ENCODE assay signal across 22 mouse cellular contexts in genomic region chr14:15142839-15143238, GRCm38 (mm10).
DNase-seq lines count a peak whose midpoint lies in the region; ATAC-seq lines count a peak whose summit lies in the region.
"Had no signal": no experiment of that assay in that cellular context is flagged by ENCODE, and none has a peak within 500 bp of the region (broad histone marks: within the 10 kb centered on the region; RNA-seq: fewer than 3 reads in every experiment).

No protein-coding gene starts in this region.

- 0 out of 2 replicates have a peak overlapping the region, but pooled peaks have one; percentile 26 for H3K27ac ChIP-seq in kidney, embryonic 16.5 days (ENCODE audit: low read length)
- no peak overlapping the region for H3K27ac ChIP-seq in forebrain, embryonic 10.5 days
- H3K27ac ChIP-seq: embryonic facial prominence, embryonic 15.5 days; hindbrain, embryonic 12.5 days; limb, embryonic 13.5 days; liver, embryonic 12.5 days; stomach, embryonic 15.5 days had no signal

- no peak for DNase-seq in c-Kit-positive CD71-positive TER-119-positive erythroid progenitor cells, embryonic 14.5 days (ENCODE audit: low spot score)
- DNase-seq in forebrain, embryonic 10.5 days (ENCODE audit: extremely low spot score, low spot score), result no peak
- DNase-seq in thymus, postnatal 25 days, result no peak
- DNase-seq: adrenal gland, postnatal 14 days; cerebellum, adult 8-10 months; forebrain, postnatal 0 days; heart, adult 18-20 months; heart, postnatal 10 days; lung, adult 18-20 months; lung, postnatal 14 days; midbrain, embryonic 14.5 days; thymus, postnatal 36 days had no signal

- no peaks in the 10 kb centered on the region for H3K27me3 ChIP-seq in kidney, embryonic 16.5 days (ENCODE audit: insufficient read depth, low read length)
- no peaks in the 10 kb centered on the region for H3K27me3 ChIP-seq in forebrain, embryonic 10.5 days (ENCODE audit: poor library complexity, severe bottlenecking)
- H3K27me3 ChIP-seq: embryonic facial prominence, embryonic 15.5 days; heart, embryonic 12.5 days; hindbrain, embryonic 12.5 days; limb, embryonic 13.5 days; liver, embryonic 12.5 days; stomach, embryonic 15.5 days had no signal

- no peaks in the 10 kb centered on the region for H3K4me1 ChIP-seq in kidney, embryonic 16.5 days (ENCODE audit: insufficient read depth, low read length)
- no peaks in the 10 kb centered on the region for H3K4me1 ChIP-seq in forebrain, embryonic 10.5 days
- H3K4me1 ChIP-seq: embryonic facial prominence, embryonic 15.5 days; heart, embryonic 12.5 days; hindbrain, embryonic 12.5 days; limb, embryonic 13.5 days; liver, embryonic 12.5 days; stomach, embryonic 15.5 days had no signal

- 69% methylated on average over 1 of the region's 1 CpGs for WGBS in kidney, embryonic 16.5 days
- WGBS in forebrain, embryonic 10.5 days, result 84% methylated on average over 1 of the region's 1 CpGs

- H3K4me2 ChIP-seq in kidney, embryonic 16.5 days (replicated peaks; ENCODE audit: low read depth, low read length), result no peak overlapping the region
- H3K4me2 ChIP-seq: embryonic facial prominence, embryonic 15.5 days; heart, embryonic 12.5 days; hindbrain, embryonic 12.5 days; limb, embryonic 13.5 days; liver, embryonic 12.5 days; stomach, embryonic 15.5 days had no signal

- no peak overlapping the region for H3K9ac ChIP-seq in kidney, embryonic 16.5 days (replicated peaks; ENCODE audit: low read length)
- H3K9ac ChIP-seq: embryonic facial prominence, embryonic 15.5 days; forebrain, postnatal 0 days; heart, embryonic 12.5 days; hindbrain, embryonic 12.5 days; limb, embryonic 13.5 days; liver, embryonic 12.5 days; stomach, embryonic 15.5 days had no signal

- H3K36me3 ChIP-seq in kidney, embryonic 16.5 days (ENCODE audit: insufficient read depth, low read length), result no peaks in the 10 kb centered on the region
- no peaks in the 10 kb centered on the region for H3K36me3 ChIP-seq in forebrain, embryonic 10.5 days (replicated peaks)
- H3K36me3 ChIP-seq: embryonic facial prominence, embryonic 15.5 days; heart, embryonic 12.5 days; hindbrain, embryonic 12.5 days; limb, embryonic 13.5 days; liver, embryonic 12.5 days; stomach, embryonic 15.5 days had no signal

- 0 out of 2 replicates have a peak, but pooled peaks cover 3% of the 10 kb centered on the region for H3K9me3 ChIP-seq in kidney, embryonic 16.5 days (ENCODE audit: low read length)
- no peaks in the 10 kb centered on the region for H3K9me3 ChIP-seq in forebrain, embryonic 10.5 days
- H3K9me3 ChIP-seq: embryonic facial prominence, embryonic 15.5 days; heart, embryonic 12.5 days; hindbrain, embryonic 12.5 days; limb, embryonic 13.5 days; liver, embryonic 12.5 days; stomach, embryonic 15.5 days had no signal

- H3K4me3 ChIP-seq in kidney, embryonic 16.5 days (ENCODE audit: low read length), result no peak overlapping the region
- no peak overlapping the region for H3K4me3 ChIP-seq in forebrain, embryonic 10.5 days
- H3K4me3 ChIP-seq: embryonic facial prominence, embryonic 15.5 days; heart, embryonic 12.5 days; hindbrain, embryonic 12.5 days; limb, embryonic 13.5 days; liver, embryonic 12.5 days; stomach, embryonic 15.5 days had no signal

- ATAC-seq in common myeloid progenitor, adult 5-6 weeks (replicated peaks; ENCODE audit: low read depth, poor library complexity, severe bottlenecking), result peak; percentile 89
- peak; percentile 38 for ATAC-seq in inflammation-experienced regulatory T-cells, adult 6 months
- peak; percentile 83; the same call in 1 of the 2 replicates for ATAC-seq in kidney, embryonic 16.5 days (ENCODE audit: low FRiP score, low TSS enrichment)
- peak; percentile 68 for ATAC-seq in megakaryocyte progenitor cell, adult 5-6 weeks (replicated peaks; ENCODE audit: poor library complexity)
- ATAC-seq: forebrain, postnatal 0 days; liver, embryonic 12.5 days had no signal

Comparison
In these comparisons a context has a peak if more than half of its experiments do, and no peak if none do; other contexts are left out.
1. ATAC-seq: peak in every context shown above with its lines; median percentile 89 in common myeloid progenitor, adult 5-6 weeks; 83 in kidney, embryonic 16.5 days; 68 in megakaryocyte progenitor cell, adult 5-6 weeks; 38 in inflammation-experienced regulatory T-cells, adult 6 months.